Mouse (Mus musculus) C2C12 (cell line): ENCODE data around the gene Nrxn3. TPM values are rescaled to one million over a fixed set of nuclear protein-coding genes. Genes with fewer than 3 reads are reported as not detected.

ENCODE experiments used
- H3K27me3 ChIP-seq: one replicate; pipeline ENCODE4 v1.6.1; 2011; ENCODE audit not compliant: control insufficient read depth, insufficient read depth, insufficient read length
- H3K36me3 ChIP-seq: one replicate; pipeline ENCODE4 v1.6.1; 2011; ENCODE audit not compliant: control insufficient read depth, insufficient read depth
- H3K4me3 ChIP-seq: one replicate; pipeline ENCODE4 v1.5.1; 2011; ENCODE audit warnings: mild to moderate bottlenecking, control low read depth; ENCODE audit not compliant: poor library complexity, insufficient read depth, severe bottlenecking
- H3K79me2 ChIP-seq: one replicate; pipeline ENCODE4 v1.6.1; 2011; ENCODE audit not compliant: control insufficient read depth, insufficient read depth
- H3K79me3 ChIP-seq: one replicate; pipeline ENCODE4 v1.6.1; 2011; ENCODE audit warnings: low read depth, control low read depth
- H3ac ChIP-seq: one replicate; pipeline ENCODE3; 2011; ENCODE audit warnings: low read depth; ENCODE audit not compliant: control insufficient read depth, insufficient read length
- CEBPB ChIP-seq: IDR thresholded peaks from one replicate; pipeline ENCODE4 v1.6.1; 2011; ENCODE audit warnings: low read depth, mild to moderate bottlenecking, control low read depth, moderate library complexity
- CTCF ChIP-seq: IDR thresholded peaks from one replicate; pipeline ENCODE4 v1.5.1; 2011; ENCODE audit not compliant: control insufficient read depth, insufficient read depth, insufficient read length
- FOSL1 ChIP-seq: IDR thresholded peaks from one replicate; pipeline ENCODE4 v1.8.0; 2011; ENCODE audit warnings: mild to moderate bottlenecking, low read length; ENCODE audit not compliant: poor library complexity, insufficient read depth, severe bottlenecking
- MAX ChIP-seq: IDR thresholded peaks from one replicate; pipeline ENCODE4 v1.6.1; 2011; ENCODE audit warnings: mild to moderate bottlenecking, control low read depth
- MYOD1 ChIP-seq: IDR thresholded peaks from one replicate; pipeline ENCODE4 v1.6.1; 2011; ENCODE audit warnings: low read depth; ENCODE audit not compliant: control insufficient read depth, insufficient read length
- MYOG ChIP-seq: IDR thresholded peaks from one replicate; pipeline ENCODE4 v1.6.1; 2011; ENCODE audit not compliant: control insufficient read depth, insufficient read length; ENCODE audit errors: extremely low read depth
- USF1 ChIP-seq: IDR thresholded peaks from one replicate; pipeline ENCODE4 v1.6.1; 2011; ENCODE audit warnings: low read depth, mild to moderate bottlenecking, control low read depth, moderate library complexity
- polyA plus RNA-seq: library from polyadenylated mRNA; unstranded; fragments of >200 nt; fragmentation: generic; extraction: Trizol; gene quantifications from one replicate; pipeline ENCODE4 v1.2.1, GENCODE M21; 2012; ENCODE audit warnings: missing spikeins

Nrxn3 gene
- polyA plus RNA-seq, 1 experiment = 0.01 TPM

DNA sequence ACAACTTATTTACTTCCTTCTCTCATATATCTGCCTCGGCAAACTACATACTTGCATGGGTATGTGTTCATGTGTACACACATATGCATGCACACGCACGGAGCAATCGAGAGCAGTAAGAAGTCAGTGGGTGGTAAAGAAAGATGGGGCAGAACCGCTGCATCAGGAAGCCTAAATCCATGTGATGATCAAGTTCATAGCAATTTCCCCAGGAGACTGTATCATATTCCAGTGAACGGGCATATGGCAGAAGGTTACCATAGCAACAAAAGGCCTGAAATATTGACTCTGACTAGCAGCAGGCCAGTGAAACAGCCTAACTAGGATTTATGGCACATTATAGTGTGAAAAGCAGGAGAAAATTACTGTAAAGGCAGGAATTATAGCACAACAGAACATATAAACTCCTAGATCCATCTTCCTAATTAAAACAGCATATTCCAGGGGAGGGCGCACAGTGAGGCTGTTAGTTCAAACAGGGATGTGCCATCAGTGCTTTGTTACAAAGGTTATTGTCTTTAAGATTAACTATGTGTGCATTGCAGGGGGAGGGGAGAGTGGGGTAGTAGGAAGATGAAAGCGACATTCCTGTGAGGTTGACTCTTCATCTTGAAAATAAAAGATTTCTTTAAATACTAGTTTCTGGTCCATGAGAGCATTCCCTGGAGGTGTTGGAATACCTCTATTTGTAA, 1195.6 kb downstream of the Nrxn3 start:
- Histone ChIP-seq H3K27me3 (no peaks in the 10 kb centered on the region), H3K4me3 (no peak overlapping the region), H3K79me2 (no peaks in the 10 kb centered on the region), H3ac (no peak overlapping the region), H3K79me3 (no peaks in the 10 kb centered on the region), H3K36me3 (no peaks in the 10 kb centered on the region)
- TF ChIP-seq FOSL1 = no peak
- TF ChIP-seq USF1 = no peak
- no peak for TF ChIP-seq MYOG
- no peak for TF ChIP-seq CTCF
- TF ChIP-seq MAX = no peak
- TF ChIP-seq CEBPB = no peak
- TF ChIP-seq MYOD1 = no peak

- Histone ChIP-seq H3K4me3 (no peak overlapping the region), H3K36me3 (no peaks in the 10 kb centered on the region), H3K79me3 (no peaks in the 10 kb centered on the region), H3K27me3 (no peaks in the 10 kb centered on the region), H3K79me2 (no peaks in the 10 kb centered on the region), H3ac (no peak overlapping the region)
- TF ChIP-seq MYOG = no peak
- TF ChIP-seq MYOD1 = no peak
- TF ChIP-seq FOSL1 = no peak
- no peak for TF ChIP-seq MAX
- TF ChIP-seq CTCF = no peak
- no peak for TF ChIP-seq USF1
- TF ChIP-seq CEBPB = no peak
These were observed 1209.7 kb downstream of the Nrxn3 start for GRCm38 (mm10) chr12:89932338-89932737.

DNA sequence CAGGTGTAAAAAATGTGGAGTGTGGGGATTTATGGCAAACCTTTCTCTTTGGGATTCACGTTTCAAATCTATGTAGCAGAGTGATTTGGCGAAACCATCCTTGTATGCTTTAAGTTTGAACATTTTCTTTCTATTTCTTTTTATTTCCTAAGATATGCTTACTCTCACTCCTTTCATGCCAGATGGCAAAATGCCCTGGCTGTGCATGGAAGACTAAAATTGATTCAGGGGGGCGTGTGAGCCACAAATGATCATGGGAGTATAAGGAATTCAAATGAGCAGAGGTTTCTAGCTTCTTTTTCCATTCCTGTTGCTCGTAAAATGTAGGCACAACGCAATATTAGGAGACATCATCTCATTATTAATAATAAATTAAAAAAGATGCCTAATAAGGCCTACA, 1211.0 kb downstream of the Nrxn3 start:
- H3K36me3 ChIP-seq = no peaks in the 10 kb centered on the region
- H3K79me3 ChIP-seq = no peaks in the 10 kb centered on the region
- no peak overlapping the region for H3K4me3 ChIP-seq
- H3K79me2 ChIP-seq = no peaks in the 10 kb centered on the region
- H3K27me3 ChIP-seq = no peaks in the 10 kb centered on the region
- no peak for TF ChIP-seq MAX
- TF ChIP-seq CTCF = no peak
- no peak for TF ChIP-seq CEBPB
- no peak for TF ChIP-seq MYOD1
- no peak for TF ChIP-seq USF1
- no peak overlapping the region for H3ac ChIP-seq

GRCm38 (mm10) chr12:89940746-89941145, 1218.1 kb downstream of the Nrxn3 start:
- Histone ChIP-seq H3ac (no peak overlapping the region), H3K27me3 (no peaks in the 10 kb centered on the region), H3K79me3 (no peaks in the 10 kb centered on the region), H3K36me3 (no peaks in the 10 kb centered on the region), H3K79me2 (no peaks in the 10 kb centered on the region), H3K4me3 (no peak overlapping the region)
- TF ChIP-seq CTCF (no peak), FOSL1 (no peak), MYOG (no peak)

DNA sequence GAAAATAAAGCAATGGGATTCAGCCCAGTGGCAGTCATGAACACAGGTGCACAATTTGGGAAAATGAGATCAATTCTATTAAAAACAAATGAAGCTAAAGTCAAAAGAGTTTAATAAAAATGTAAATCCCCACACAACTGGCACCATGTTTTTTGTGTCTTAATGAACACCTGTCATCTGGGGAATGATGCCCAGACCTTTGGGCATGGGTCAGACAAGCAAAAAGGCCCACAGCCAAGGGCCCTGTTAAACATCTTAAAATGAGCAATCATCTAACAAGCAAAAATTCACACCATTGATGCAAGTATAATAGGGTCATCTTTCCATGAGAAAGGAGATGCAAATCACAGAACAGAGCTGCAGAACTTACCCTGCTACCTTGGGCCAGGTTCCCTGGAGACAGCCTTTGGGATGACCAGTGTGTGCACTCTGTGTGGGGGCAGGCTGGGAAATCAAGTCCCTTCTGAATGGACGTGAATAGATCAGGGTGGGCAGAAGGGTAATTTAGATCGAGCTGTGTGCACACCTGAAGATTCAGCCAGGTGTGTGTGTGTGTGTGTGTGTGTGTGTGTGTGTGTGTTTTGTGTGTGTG, 1223.3 kb downstream of the Nrxn3 start:
- Histone ChIP-seq H3K4me3 (no peak overlapping the region), H3K36me3 (no peaks in the 10 kb centered on the region), H3ac (no peak overlapping the region), H3K79me2 (no peaks in the 10 kb centered on the region), H3K27me3 (no peaks in the 10 kb centered on the region), H3K79me3 (no peaks in the 10 kb centered on the region)
- TF ChIP-seq FOSL1 = no peak
- TF ChIP-seq MYOD1 = no peak
- TF ChIP-seq MAX = no peak
- no peak for TF ChIP-seq CTCF

GRCm38 (mm10) chr12:89946522-89946921, 1223.8 kb downstream of the Nrxn3 start:
- no peak for TF ChIP-seq CEBPB
- TF ChIP-seq MYOD1 = peak; percentile 80
- no peak overlapping the region for H3ac ChIP-seq

More at GRCm38 (mm10) chr12:89946522-89946921, 1223.8 kb downstream of the Nrxn3 start:
- Histone ChIP-seq H3K79me3 (no peaks in the 10 kb centered on the region), H3K27me3 (no peaks in the 10 kb centered on the region), H3K4me3 (no peak overlapping the region), H3K36me3 (no peaks in the 10 kb centered on the region), H3K79me2 (no peaks in the 10 kb centered on the region)
